Comparison of ENCODE assay signal across 26 mouse cellular contexts in the genomic region with DNA sequence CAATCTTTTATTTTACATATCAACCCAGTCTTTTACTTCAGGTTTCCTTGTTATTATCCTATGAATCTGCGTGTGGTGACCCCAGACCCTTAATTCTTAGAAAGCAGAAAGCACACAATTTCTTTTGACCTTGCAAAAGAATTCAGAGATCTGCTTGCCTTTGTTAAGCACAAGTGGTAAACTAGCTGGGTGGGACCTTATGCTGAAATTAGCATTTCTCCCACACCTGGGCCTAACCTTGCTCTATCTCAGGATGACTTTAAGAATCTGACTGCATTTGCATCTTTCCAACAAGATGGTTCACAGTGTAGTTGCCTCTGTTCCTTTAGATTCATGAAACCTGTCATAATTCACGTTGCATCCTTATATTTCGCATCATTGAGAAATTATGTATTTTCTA. TPM values are rescaled to one million over a fixed set of nuclear protein-coding genes. Genes with fewer than 3 reads are reported as not detected.
"Had no signal": no experiment of that assay in that cellular context is flagged by ENCODE, and none has a peak within 500 bp of the region (broad histone marks: within the 10 kb centered on the region; RNA-seq: fewer than 3 reads in every experiment).

No protein-coding gene starts in this region.

- DNase-seq: gastrocnemius, adult 2 months; gastrocnemius, postnatal 10 days; gastrocnemius, postnatal 36 days; heart, adult 11 months; heart, adult 2 months; heart, postnatal 14 days; heart, postnatal 36 days; kidney, adult 11 months; kidney, adult 8-10 months; kidney, postnatal 10 days; kidney, postnatal 25 days; kidney, postnatal 4 days; left cerebral cortex, postnatal 4 days had no signal

- H3K9ac ChIP-seq: heart, embryonic 13.5 days; heart, embryonic 15.5 days; hindbrain, embryonic 13.5 days; hindbrain, embryonic 15.5 days; limb, embryonic 13.5 days; limb, embryonic 15.5 days; liver, embryonic 12.5 days; liver, embryonic 14.5 days had no signal

- H3K36me3 ChIP-seq: heart, embryonic 13.5 days; heart, embryonic 15.5 days; hindbrain, embryonic 13.5 days; hindbrain, embryonic 15.5 days; limb, embryonic 13.5 days; limb, embryonic 15.5 days; liver, embryonic 12.5 days had no signal

- ATAC-seq: hindbrain, postnatal 0 days; intestine, embryonic 16.5 days; liver, embryonic 12.5 days had no signal

- H3K4me2 ChIP-seq: heart, embryonic 11.5 days; heart, embryonic 13.5 days; heart, embryonic 15.5 days; hindbrain, embryonic 13.5 days; hindbrain, embryonic 15.5 days; limb, embryonic 13.5 days; limb, embryonic 15.5 days; liver, embryonic 12.5 days had no signal

- H3K4me3 ChIP-seq: gastrocnemius, adult 2 months; heart, adult 2 months; heart, embryonic 13.5 days; heart, embryonic 15.5 days; hindbrain, embryonic 13.5 days; hindbrain, embryonic 15.5 days; layer of hippocampus, adult 2 months; limb, embryonic 13.5 days; limb, embryonic 15.5 days; liver, embryonic 12.5 days had no signal

- H3K27ac ChIP-seq: gastrocnemius, adult 2 months; heart, adult 2 months; heart, embryonic 13.5 days; heart, embryonic 15.5 days; hindbrain, embryonic 13.5 days; hindbrain, embryonic 15.5 days; hindbrain, postnatal 0 days; layer of hippocampus, adult 2 months; limb, embryonic 13.5 days; limb, embryonic 15.5 days; liver, embryonic 12.5 days; liver, embryonic 14.5 days had no signal

- H3K4me1 ChIP-seq: heart, embryonic 13.5 days; heart, embryonic 15.5 days; hindbrain, embryonic 13.5 days; hindbrain, embryonic 15.5 days; limb, embryonic 13.5 days; limb, embryonic 15.5 days; liver, embryonic 12.5 days had no signal

- H3K27me3 ChIP-seq: heart, embryonic 13.5 days; heart, embryonic 15.5 days; hindbrain, embryonic 13.5 days; hindbrain, embryonic 15.5 days; limb, embryonic 13.5 days; limb, embryonic 15.5 days; liver, embryonic 12.5 days had no signal

- H3K9me3 ChIP-seq: heart, embryonic 13.5 days; heart, embryonic 15.5 days; hindbrain, embryonic 13.5 days; hindbrain, embryonic 15.5 days; limb, embryonic 13.5 days; limb, embryonic 15.5 days; liver, embryonic 12.5 days had no signal

RNA-seq across cellular contexts. Expression of a gene that starts 44.2 kb away (rescaled TPM):
- polyA plus RNA-seq: liver, adult 2 months had no signal
